Mouse (Mus musculus) left cerebral cortex, adult 2 months (tissue): ENCODE results near the gene Alkbh2. TPM values are rescaled to one million over a fixed set of nuclear protein-coding genes. Genes with fewer than 3 reads are reported as not detected.

ENCODE experiments used
- DNase-seq, 2 experiments: peaks; one replicate each; pipeline ENCODE4 v3.0.0; 2021 to 2022; ENCODE audit warnings: low spot score in 2 of 2, mixed read lengths in 1 of 2; ENCODE audit errors: extremely low spot score in 1 of 2
- H3K27ac ChIP-seq: fragments of 200-600 bp; 2 replicates; pipeline ENCODE4 v1.8.1; 2022
- H3K4me3 ChIP-seq: fragments of 200-600 bp; 2 replicates; pipeline ENCODE4 v1.8.1; 2022
- CTCF ChIP-seq: fragments of 200-600 bp; IDR thresholded peaks from 2 replicates; pipeline ENCODE4 v1.8.1; 2022; ENCODE audit warnings: antibody characterized with exemption, mild to moderate bottlenecking, moderate library complexity
- intact Hi-C: fragments of 180-260 bp; cut with DNase I; formaldehyde crosslinking; loops from one replicate; pipeline ENCODE4 v1.15.1; 2025
- total RNA-seq, 2 experiments: library from RNA; stranded (reverse); gene quantifications; 2 replicates each; pipeline ENCODE4 v1.2.3; 2021

The Alkbh2 gene
- total RNA-seq, 2 experiments from 2014 or later: 5.9 to 7.2 TPM

GRCm38 (mm10) chr5:114119806-114120205 is 8.2 kb downstream of the Alkbh2 start:
- no peak for DNase-seq
- intact Hi-C loops: no loop called here
- peak overlapping the region; percentile 28; the same call in 1 of the 2 replicates for H3K27ac ChIP-seq
- no peak for TF ChIP-seq CTCF
- H3K4me3 ChIP-seq: no peak overlapping the region

- TF ChIP-seq CTCF: no peak
- H3K27ac ChIP-seq: no peak overlapping the region
- no peak for DNase-seq
- no peak overlapping the region for H3K4me3 ChIP-seq
- intact Hi-C loops: no loop called here
These were observed 11.4 kb downstream of the Alkbh2 start for GRCm38 (mm10) chr5:114116586-114116985.

- no peak for DNase-seq
- no peak for TF ChIP-seq CTCF
- Histone ChIP-seq H3K27ac (no peak overlapping the region), H3K4me3 (no peak overlapping the region)
- intact Hi-C loops: no loop called here
These were observed 13.0 kb downstream of the Alkbh2 start for GRCm38 (mm10) chr5:114115030-114115429.

- no peak overlapping the region for H3K4me3 ChIP-seq
- H3K27ac ChIP-seq: no peak overlapping the region
- peak; percentile 14 for TF ChIP-seq CTCF
- intact Hi-C loops: no loop called here
- DNase-seq: no peak
These were observed 14.7 kb downstream of the Alkbh2 start for GRCm38 (mm10) chr5:114113334-114113733.

GRCm38 (mm10) chr5:114106391-114106935 is 21.6 kb downstream of the Alkbh2 start:
- intact Hi-C loops: no loop called here
- TF ChIP-seq CTCF: no peak
- Histone ChIP-seq H3K27ac (no peak overlapping the region), H3K4me3 (no peak overlapping the region)
- no peak for DNase-seq

GRCm38 (mm10) chr5:114102807-114103206 is 25.2 kb downstream of the Alkbh2 start:
- no peak for DNase-seq
- intact Hi-C loops: no loop called here
- no peak overlapping the region for H3K4me3 ChIP-seq
- TF ChIP-seq CTCF: no peak
- H3K27ac ChIP-seq: no peak overlapping the region; the same call in 1 of the 2 replicates

- Histone ChIP-seq H3K4me3 (no peak overlapping the region), H3K27ac (peak overlapping the region; percentile 0; the same call in 1 of the 2 replicates)
- intact Hi-C loops: no loop called here
- no peak for DNase-seq
- no peak for TF ChIP-seq CTCF
These were observed 26.1 kb downstream of the Alkbh2 start for GRCm38 (mm10) chr5:114101873-114102272.

- Histone ChIP-seq H3K4me3 (peak overlapping the region; percentile 80), H3K27ac (peak overlapping the region; percentile 82)
- no peak for DNase-seq
- intact Hi-C loops: loop anchor here (1.0 kb wide), 1 partner anchor 48 kb away; no protein-coding TSS in a partner anchor
- TF ChIP-seq CTCF: no peak
These were observed 27.5 kb downstream of the Alkbh2 start for GRCm38 (mm10) chr5:114100390-114101099.

- peak overlapping the region; percentile 80 for H3K4me3 ChIP-seq
- TF ChIP-seq CTCF: no peak
- H3K27ac ChIP-seq: peak overlapping the region; percentile 82
- intact Hi-C loops: loop anchor here (1.0 kb wide), 1 partner anchor 48 kb away; no protein-coding TSS in a partner anchor
- peak; percentile 91 to 96 for DNase-seq
These were observed 28.2 kb downstream of the Alkbh2 start for GRCm38 (mm10) chr5:114099709-114100389.

- no peak for TF ChIP-seq CTCF
- DNase-seq: peak; percentile 81 to 82
- intact Hi-C loops: loop anchor here (5.0 kb wide), 1 partner anchor 36 kb away; the partner anchor contains the start of gene Alkbh2
- Histone ChIP-seq H3K4me3 (peak within 1 kb of the TSS; percentile 79), H3K27ac (peak within 1 kb of the TSS; percentile 99)
These were observed 36.8 kb downstream of the Alkbh2 start, which contains the start of gene Svop for GRCm38 (mm10) chr5:114091057-114091807. Gene Svop, minus strand, starts transcription at chr5:114091570.

- H3K4me3 ChIP-seq: peak overlapping the region; percentile 79
- intact Hi-C loops: loop anchor here (5.0 kb wide), 1 partner anchor 37 kb away; the partner anchor contains the start of gene Alkbh2
- peak overlapping the region; percentile 99 for H3K27ac ChIP-seq
- no peak for DNase-seq
- no peak for TF ChIP-seq CTCF
These were observed 37.5 kb downstream of the Alkbh2 start for GRCm38 (mm10) chr5:114090421-114091013.
